Mouse (Mus musculus) kidney, adult 2 months (tissue): ENCODE measurements around the gene Disc1.

Experiments used
- CTCF ChIP-seq: fragments of 200-500 bp; conservative IDR thresholded peaks from 2 replicates; pipeline ENCODE4 v1.5.1; 2011; ENCODE audit warnings: low read depth, mild to moderate bottlenecking, control low read depth, low read length, moderate library complexity, mixed read lengths; ENCODE audit not compliant: insufficient read depth, insufficient read length
- POLR2A ChIP-seq: fragments of 200-500 bp; IDR thresholded peaks from one replicate; pipeline ENCODE4 v1.6.1; 2011; ENCODE audit warnings: low read depth, low read length, control low read depth

GRCm38 (mm10) chr8:125299248-125299647 lies 245.3 kb downstream of the Disc1 start:
- TF ChIP-seq POLR2A = no peak
- TF ChIP-seq CTCF = no peak
